Mouse (Mus musculus): ENCODE data around the gene Arhgef25.
"Not testable (repeated sequence)": the region's sequence is repeated elsewhere in the genome, so short reads cannot be mapped to it uniquely, and the experiment has no call there.

Arhgef25 gene

DNA sequence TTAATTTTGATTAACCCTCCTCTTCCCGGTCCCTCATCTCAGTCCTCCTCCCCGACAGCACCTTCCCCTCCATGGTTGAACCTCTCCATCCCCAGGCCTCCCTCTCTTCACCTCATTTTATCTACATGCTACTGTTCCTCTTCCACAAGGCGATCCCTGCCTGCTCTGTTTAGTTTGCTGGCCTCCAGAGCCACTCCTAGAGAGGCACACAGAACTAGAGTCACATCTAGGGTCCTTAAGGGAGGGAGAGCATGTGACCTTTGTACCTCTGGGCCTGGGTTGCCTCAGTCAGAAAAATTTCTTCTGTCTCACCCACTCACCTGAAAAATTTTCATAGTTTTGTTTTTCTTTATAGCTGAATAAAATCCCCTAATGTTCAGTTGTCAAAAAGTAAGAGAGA, 52.0 kb downstream of the Arhgef25 start:
- DNase-seq (ENCODE audit: low spot score): no peak

DNA sequence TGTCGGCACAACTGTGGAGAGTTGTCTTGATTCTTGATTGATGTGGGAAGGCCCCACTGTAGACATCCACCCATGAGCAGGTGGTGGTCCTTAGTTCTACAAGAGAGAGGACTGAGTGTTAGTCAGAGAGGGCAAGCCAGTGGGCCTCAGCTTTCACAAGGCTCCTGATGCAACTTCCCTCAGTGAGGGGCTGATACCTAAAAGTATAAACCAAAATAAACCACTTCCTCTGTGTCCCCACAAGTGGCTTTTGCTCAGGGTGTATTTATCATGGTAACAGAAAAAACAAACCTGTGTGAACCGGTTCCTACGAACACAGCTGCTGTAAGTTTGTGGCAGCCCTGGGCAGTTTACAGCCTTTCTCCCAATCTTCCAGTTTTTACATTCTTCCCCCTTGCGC, 53.4 kb downstream of the Arhgef25 start:
- DNase-seq (ENCODE audit: low spot score): no peak

DNA sequence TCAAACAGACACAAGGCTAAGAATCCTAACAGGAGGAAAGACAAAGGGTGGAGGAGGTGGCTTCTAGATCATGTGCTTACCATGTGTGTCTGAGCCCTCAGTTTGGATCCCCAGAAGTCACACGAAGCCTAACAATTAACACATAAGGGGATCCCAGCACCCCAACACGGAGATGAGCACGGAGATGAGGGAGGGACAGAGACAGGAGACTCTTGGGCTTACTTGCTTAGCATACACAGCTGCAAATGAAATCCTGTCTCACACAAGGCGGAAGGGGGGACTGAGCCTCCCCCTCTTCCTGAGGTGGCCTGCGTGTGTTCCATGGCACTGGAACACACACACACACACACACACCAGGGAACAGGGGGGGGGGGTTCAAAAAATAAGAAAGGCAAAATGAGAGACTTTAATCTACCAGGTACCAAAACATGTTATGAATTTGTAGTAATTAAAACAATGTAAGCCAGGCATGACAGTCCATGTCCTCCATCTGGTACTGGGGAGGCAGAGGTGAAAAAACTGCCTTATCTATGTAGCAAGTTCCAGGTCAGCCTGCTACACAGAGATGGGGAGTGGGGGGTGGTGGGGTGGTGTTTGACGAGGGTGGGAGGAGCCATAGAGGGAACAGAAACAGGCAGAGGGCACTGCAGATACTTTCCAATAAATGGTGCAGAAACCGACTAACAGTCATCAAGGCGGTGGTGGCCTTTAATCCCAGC, 54.6 kb downstream of the Arhgef25 start:
- no peak for DNase-seq (ENCODE audit: low spot score)

DNA sequence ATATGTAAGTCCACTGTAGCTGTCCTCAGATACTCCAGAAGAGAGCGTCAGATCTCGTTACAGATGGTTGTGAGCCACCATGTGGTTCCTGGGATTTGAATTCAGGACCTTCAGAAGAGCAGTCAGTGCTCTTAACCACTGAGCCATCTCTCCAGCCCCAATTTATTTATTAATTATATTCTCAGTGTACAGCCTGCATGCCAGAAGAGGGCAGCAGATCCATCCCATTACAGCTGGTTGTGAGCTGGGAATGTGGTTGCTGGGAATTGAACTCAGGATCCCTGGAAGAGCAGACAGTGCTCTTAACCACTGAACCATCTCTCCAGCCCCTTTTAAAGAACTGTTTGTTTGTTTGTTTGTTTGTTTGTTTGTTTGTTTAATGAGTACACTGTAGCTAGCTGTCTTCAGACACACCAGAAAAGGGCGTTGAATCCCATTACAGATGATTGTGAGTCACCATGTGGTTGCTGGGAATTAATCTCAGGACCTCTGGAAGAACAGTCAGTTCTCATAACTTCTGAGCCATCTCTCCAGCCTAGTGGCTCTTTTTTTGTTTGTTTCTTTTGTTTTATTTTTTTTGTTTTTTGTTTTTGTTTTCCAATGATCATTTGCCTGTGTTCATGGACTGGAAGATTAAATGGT, 55.4 kb downstream of the Arhgef25 start:
- not testable (repeated sequence) for DNase-seq (ENCODE audit: low spot score)
